Mouse (Mus musculus): Measurements from ENCODE around the gene Ect2. TPM values are rescaled to one million over a fixed set of nuclear protein-coding genes. Genes with fewer than 3 reads are reported as not detected.

The Ect2 gene
- polyA plus RNA-seq, 1 experiment from 2014 or later, result 14.7 TPM

GRCm38 (mm10) chr3:27086221-27086620 lies 67.5 kb downstream of the Ect2 start:
- ATAC-seq (ENCODE audit: low FRiP score), result no peak
- Histone ChIP-seq H3K4me2 (no peak overlapping the region), H3K9me3 (no peaks in the 10 kb centered on the region), H3K9ac (no peak overlapping the region), H3K4me3 (no peak overlapping the region), H3K27me3 (no peaks in the 10 kb centered on the region), H3K27ac (no peak overlapping the region), H3K36me3 (peaks cover 4% of the 10 kb centered on the region; the same call in 1 of the 2 replicates), H3K4me1 (replicated peaks) (no peaks in the 10 kb centered on the region)
- 95% methylated on average over 6 of the region's 6 CpGs for WGBS

GRCm38 (mm10) chr3:27081229-27082060 lies 72.2 kb downstream of the Ect2 start:
- H3K27me3 ChIP-seq, result no peaks in the 10 kb centered on the region
- no peaks in the 10 kb centered on the region for H3K4me1 ChIP-seq (replicated peaks)
- no peak overlapping the region for H3K4me3 ChIP-seq
- no peaks in the 10 kb centered on the region for H3K9me3 ChIP-seq
- no peak for ATAC-seq (ENCODE audit: low FRiP score)
- no peak overlapping the region for H3K27ac ChIP-seq
- WGBS, result 92% methylated on average over 13 of the region's 13 CpGs
- H3K4me2 ChIP-seq, result no peak overlapping the region
- H3K9ac ChIP-seq, result no peak overlapping the region
- H3K36me3 ChIP-seq, result no peaks in the 10 kb centered on the region

DNA sequence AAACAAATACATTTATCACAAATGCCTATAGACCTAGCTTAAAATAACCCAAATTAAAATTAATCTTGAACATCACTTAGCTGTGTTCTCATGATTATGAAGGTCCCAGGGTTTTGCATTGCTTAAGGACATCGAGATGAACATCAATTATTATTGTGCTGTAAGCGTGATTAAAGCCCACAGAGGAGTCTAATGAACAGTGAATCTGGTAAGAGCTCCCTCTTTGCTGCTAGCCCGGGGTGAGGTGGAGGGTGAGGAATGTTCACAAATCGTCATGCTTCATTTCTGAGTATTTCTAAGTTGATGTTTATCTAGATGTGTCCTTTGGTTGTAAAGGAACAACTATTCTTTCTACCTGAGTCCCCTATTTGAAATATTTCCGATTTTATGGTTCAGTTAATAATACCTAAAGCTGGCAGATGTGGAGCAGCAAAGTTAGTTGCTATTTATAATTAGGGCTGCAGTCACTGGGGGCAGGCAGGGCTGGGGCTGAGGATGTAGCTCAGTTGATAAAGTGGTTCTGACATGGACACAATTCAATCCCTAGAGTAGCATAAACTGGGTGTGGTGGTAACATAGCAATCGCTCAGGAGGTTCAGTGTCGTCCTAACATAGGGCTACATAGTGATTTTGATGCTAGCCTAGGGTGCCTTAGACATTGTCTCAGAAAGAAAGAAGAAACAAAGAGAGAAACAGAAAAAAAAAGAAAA lies 73.5 kb downstream of the Ect2 start:
- Histone ChIP-seq H3K4me2 (no peak overlapping the region), H3K36me3 (no peaks in the 10 kb centered on the region), H3K4me1 (replicated peaks) (no peaks in the 10 kb centered on the region), H3K27me3 (no peaks in the 10 kb centered on the region), H3K9ac (no peak overlapping the region), H3K4me3 (no peak overlapping the region), H3K27ac (no peak overlapping the region), H3K9me3 (no peaks in the 10 kb centered on the region)
- no peak for ATAC-seq (ENCODE audit: low FRiP score)
- WGBS, result 82% methylated on average over 7 of the region's 7 CpGs

DNA sequence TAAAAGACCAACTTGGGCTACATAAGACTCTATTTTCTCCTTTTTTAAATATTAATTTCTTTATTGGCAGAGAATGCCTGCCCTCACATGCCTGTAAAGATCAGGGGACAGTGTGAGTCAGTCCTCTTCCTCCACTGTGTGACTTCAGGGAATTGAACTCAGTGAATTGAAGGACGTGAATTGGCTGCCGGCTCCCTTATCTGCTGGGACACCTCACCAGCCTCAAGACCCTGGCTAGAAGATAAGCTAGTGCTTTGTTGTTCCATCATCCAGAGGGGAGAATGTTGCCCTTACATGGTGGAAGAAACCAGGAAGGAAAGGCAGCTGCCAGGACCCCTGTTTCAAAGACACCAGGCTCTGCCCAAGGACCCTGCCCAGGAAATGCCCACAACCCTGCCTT lies 79.8 kb downstream of the Ect2 start:
- Histone ChIP-seq H3K4me3 (no peak overlapping the region), H3K36me3 (no peaks in the 10 kb centered on the region), H3K27ac (no peak overlapping the region), H3K9me3 (no peaks in the 10 kb centered on the region), H3K4me2 (no peak overlapping the region), H3K9ac (no peak overlapping the region), H3K27me3 (no peaks in the 10 kb centered on the region), H3K4me1 (replicated peaks) (peaks cover 6% of the 10 kb centered on the region; the same call in 1 of the 2 replicates)
- WGBS, result 95% methylated on average over 2 of the region's 2 CpGs
- ATAC-seq (ENCODE audit: low FRiP score), result no peak

- no peak for ATAC-seq (ENCODE audit: low FRiP score)
- Histone ChIP-seq H3K9me3 (no peaks in the 10 kb centered on the region), H3K36me3 (no peaks in the 10 kb centered on the region), H3K27me3 (no peaks in the 10 kb centered on the region), H3K4me3 (no peak overlapping the region), H3K4me2 (no peak overlapping the region), H3K27ac (no peak overlapping the region), H3K9ac (no peak overlapping the region), H3K4me1 (replicated peaks) (peaks cover 6% of the 10 kb centered on the region; the same call in 1 of the 2 replicates)
- WGBS, result 97% methylated on average over 4 of the region's 4 CpGs
Measured at GRCm38 (mm10) chr3:27071706-27072105, 82.0 kb downstream of the Ect2 start.

- H3K9me3 ChIP-seq, result no peaks in the 10 kb centered on the region
- H3K4me1 ChIP-seq (replicated peaks), result peaks cover 6% of the 10 kb centered on the region; the same call in 1 of the 2 replicates
- H3K27ac ChIP-seq, result peak overlapping the region; percentile 69
- 63% methylated on average over 9 of the region's 9 CpGs for WGBS
- ATAC-seq (ENCODE audit: low FRiP score), result 0 out of 2 replicates have a peak, but pooled peaks have one; percentile 61
- no peaks in the 10 kb centered on the region for H3K36me3 ChIP-seq
- no peaks in the 10 kb centered on the region for H3K27me3 ChIP-seq
- no peak overlapping the region for H3K9ac ChIP-seq
- peak overlapping the region; percentile 17; the same call in 1 of the 2 replicates for H3K4me2 ChIP-seq
- no peak overlapping the region for H3K4me3 ChIP-seq
Measured at GRCm38 (mm10) chr3:27070340-27070739, 83.3 kb downstream of the Ect2 start.

DNA sequence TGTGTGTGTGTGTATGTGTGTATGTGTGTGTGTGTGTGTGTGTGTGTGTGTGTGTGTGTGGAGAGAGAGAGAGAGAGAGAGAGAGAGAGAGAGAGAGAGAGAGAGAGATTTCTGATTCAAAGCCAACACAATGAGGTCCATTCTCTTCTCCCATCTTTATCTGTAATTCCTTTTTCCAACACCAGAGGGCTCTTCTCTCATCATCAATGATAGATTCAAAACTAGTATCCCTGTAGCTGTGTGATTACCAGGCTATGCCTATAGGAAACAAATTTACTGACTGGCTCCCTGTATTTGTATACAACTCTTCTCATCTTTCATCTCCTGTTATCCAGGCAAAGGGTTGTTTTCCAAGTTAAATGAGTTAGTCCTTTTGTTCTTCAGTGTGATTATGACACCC lies 86.5 kb downstream of the Ect2 start:
- no peaks in the 10 kb centered on the region for H3K9me3 ChIP-seq
- H3K4me2 ChIP-seq, result no peak overlapping the region
- no peaks in the 10 kb centered on the region for H3K27me3 ChIP-seq
- H3K27ac ChIP-seq, result no peak overlapping the region
- no peak overlapping the region for H3K4me3 ChIP-seq
- peaks cover 6% of the 10 kb centered on the region; the same call in 1 of the 2 replicates for H3K4me1 ChIP-seq (replicated peaks)
- no peak overlapping the region for H3K9ac ChIP-seq
- H3K36me3 ChIP-seq, result no peaks in the 10 kb centered on the region
- ATAC-seq (ENCODE audit: low FRiP score), result no peak

DNA sequence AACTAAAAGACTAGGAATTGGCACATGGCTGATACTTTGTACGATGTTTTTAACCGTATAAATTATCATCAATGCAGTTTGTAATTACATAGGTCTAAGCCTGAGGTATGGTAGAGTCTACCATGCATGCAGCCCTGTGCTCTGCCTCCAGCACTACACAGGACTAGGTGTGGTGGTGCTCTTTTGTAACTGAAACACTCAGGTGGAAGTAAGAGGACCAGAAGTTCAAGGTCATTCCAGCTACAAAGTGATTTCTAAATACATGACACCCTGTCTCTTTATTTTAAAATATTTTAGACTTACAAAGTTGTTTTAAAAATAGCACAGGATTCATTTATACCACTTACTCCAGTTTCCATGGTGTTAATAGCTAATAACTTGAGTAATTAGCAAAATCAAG lies 88.8 kb downstream of the Ect2 start:
- ATAC-seq (ENCODE audit: low FRiP score), result no peak
- no peaks in the 10 kb centered on the region for H3K27me3 ChIP-seq
- no peak overlapping the region for H3K4me2 ChIP-seq
- H3K27ac ChIP-seq, result no peak overlapping the region
- H3K4me1 ChIP-seq (replicated peaks), result peaks cover 6% of the 10 kb centered on the region
- no peak overlapping the region for H3K9ac ChIP-seq
- 96% methylated on average over 2 of the region's 2 CpGs for WGBS
- H3K9me3 ChIP-seq, result no peaks in the 10 kb centered on the region
- no peak overlapping the region for H3K4me3 ChIP-seq
- no peaks in the 10 kb centered on the region for H3K36me3 ChIP-seq

GRCm38 (mm10) chr3:27063399-27064260 lies 90.0 kb downstream of the Ect2 start:
- H3K9ac ChIP-seq, result no peak overlapping the region
- peaks cover 12% of the 10 kb centered on the region for H3K4me1 ChIP-seq (replicated peaks)
- no peaks in the 10 kb centered on the region for H3K9me3 ChIP-seq
- H3K27ac ChIP-seq, result no peak overlapping the region
- whole genome bisulfite sequencing, result 70% methylated on average over 11 of the region's 11 CpGs
- H3K4me2 ChIP-seq, result no peak overlapping the region
- H3K4me3 ChIP-seq, result no peak overlapping the region
- no peaks in the 10 kb centered on the region for H3K27me3 ChIP-seq
- ATAC-seq (ENCODE audit: low FRiP score), result no peak
- H3K36me3 ChIP-seq, result no peaks in the 10 kb centered on the region

GRCm38 (mm10) chr3:27060441-27060840 lies 93.2 kb downstream of the Ect2 start:
- ATAC-seq (ENCODE audit: low FRiP score), result peak; percentile 8; the same call in 1 of the 2 replicates
- Histone ChIP-seq H3K27ac (no peak overlapping the region), H3K4me2 (no peak overlapping the region), H3K9me3 (peaks cover 7% of the 10 kb centered on the region; the same call in 1 of the 2 replicates), H3K4me3 (no peak overlapping the region), H3K27me3 (no peaks in the 10 kb centered on the region), H3K36me3 (no peaks in the 10 kb centered on the region), H3K9ac (no peak overlapping the region), H3K4me1 (replicated peaks) (peaks cover 12% of the 10 kb centered on the region)
- WGBS, result 91% methylated on average over 12 of the region's 12 CpGs

DNA sequence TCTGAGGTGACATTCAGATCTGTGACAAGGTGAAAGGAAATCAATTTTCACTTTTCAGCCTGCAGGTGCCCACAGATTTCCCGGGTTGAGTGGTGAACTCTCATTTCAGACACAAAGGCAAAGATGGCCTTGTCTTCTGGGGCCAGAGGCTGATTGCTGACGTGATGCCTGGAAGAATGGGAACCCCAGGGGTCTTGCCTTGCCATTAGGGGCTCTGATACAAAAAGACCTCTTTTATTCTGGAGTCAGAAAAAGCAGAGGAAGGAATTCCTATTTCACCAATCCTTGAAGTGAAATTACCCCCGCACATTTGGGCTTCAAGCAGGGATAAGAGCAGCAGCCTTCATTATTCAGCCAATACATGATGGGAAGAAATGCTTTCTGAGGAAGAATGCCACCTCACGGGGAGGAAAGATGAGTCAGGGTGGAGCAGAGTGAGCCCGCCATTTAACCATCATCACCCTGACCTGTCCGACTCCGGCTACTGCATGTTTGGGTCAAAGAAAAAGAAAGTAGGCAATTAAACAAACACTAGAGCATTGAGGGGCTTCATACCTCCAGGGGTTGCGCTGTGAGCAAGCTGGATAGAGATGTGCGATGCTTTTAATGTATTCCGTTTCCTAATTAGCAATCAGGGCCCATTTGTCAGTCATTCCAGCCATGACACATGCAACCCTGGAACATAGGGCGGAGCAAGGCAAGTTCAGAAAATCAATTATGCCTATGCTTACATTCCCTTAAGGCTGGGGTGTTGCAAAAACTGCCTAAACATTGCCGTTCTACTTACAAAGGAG lies 94.0 kb downstream of the Ect2 start:
- H3K36me3 ChIP-seq, result no peaks in the 10 kb centered on the region
- H3K27ac ChIP-seq, result no peak overlapping the region
- H3K9ac ChIP-seq, result no peak overlapping the region
- ATAC-seq (ENCODE audit: low FRiP score), result peak; percentile 55
- H3K9me3 ChIP-seq, result peaks cover 7% of the 10 kb centered on the region; the same call in 1 of the 2 replicates
- H3K4me2 ChIP-seq, result no peak overlapping the region
- no peak overlapping the region for H3K4me3 ChIP-seq
- peaks cover 12% of the 10 kb centered on the region for H3K4me1 ChIP-seq (replicated peaks)
- WGBS, result 44% methylated on average over 12 of the region's 12 CpGs
- H3K27me3 ChIP-seq, result no peaks in the 10 kb centered on the region
